Mouse (Mus musculus): ENCODE measurements at regions not wholly inside any gene's neighbourhood (a gene's known extent, or its start where the extent isn't known, plus 50 kb on each side); places are given as distances from the start of the nearest gene placed in this dataset.

DNA sequence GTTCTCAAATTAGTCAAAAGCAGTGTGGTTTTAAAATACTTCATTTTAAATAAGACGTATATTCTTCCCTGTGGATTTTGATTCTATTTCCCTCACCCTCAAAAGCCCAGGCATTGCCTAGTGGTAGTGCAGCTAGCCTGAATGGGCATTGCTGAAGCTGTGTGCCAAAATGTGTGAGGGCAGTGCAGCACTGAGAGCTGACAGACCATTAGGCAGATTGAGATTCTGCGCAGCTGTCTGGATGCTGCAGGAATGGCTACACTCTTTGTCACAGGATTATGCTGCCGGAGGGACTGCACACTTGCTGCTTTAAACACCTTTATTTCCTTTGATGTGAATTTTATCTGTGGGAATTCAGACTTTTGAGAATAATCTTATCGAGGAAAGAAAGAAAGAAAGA lies 780.0 kb upstream of the Cldn34c4 start:
- no peak for TF ChIP-seq POLR2A (IDR thresholded peaks at IDR 0.05; ENCODE audit: borderline replicate concordance, extremely low read depth, insufficient read depth, insufficient read length, poor library complexity, severe bottlenecking)
- TF ChIP-seq CTCF (IDR thresholded peaks at IDR 0.05; ENCODE audit: borderline replicate concordance, extremely low read depth, insufficient read depth, insufficient read length), result no peak
- DNase-seq (ENCODE audit: low read depth), result peak; percentile 41
